Mouse (Mus musculus): ENCODE results near the gene Ccdc92b. TPM values are rescaled to one million over a fixed set of nuclear protein-coding genes. Genes with fewer than 3 reads are reported as not detected.

Ccdc92b gene
- polyA plus RNA-seq, 1 experiment, result 0.06 TPM

DNA sequence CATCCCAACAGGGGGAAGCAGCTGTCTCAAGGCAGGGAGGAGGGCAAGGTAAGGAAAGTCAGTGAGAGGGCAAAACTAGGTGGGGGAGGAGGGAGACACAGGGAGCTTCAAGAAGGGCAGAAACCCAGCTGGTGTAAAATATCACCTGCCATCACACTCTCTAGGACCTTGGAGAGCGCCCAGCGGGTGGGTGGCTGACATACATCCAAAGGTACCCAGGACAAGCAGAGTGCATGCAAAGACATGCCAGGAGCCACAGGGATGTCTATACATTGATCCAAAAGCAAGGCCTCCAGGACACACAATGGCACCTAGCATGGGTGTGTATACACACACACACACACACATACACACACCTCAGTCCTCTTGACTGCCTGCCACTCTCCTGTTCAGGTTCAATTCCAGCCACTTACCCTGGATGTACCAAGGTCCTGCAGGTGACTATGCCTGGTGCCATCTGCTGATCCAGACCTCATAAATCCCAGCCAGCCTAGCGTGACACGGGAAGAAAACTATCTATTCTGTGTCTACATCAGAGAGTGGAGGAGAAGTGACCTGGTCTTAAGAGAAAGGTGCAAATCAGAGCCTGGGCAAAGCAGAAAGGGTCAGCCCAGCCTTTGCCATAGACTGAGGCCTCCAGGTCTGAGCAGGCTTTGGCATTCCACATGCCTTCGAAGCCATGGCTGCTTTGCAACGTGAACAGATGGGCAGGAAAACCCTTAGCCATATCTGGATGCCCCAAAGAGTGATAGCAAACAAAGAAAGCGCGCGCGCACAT, 34.3 kb upstream of the Ccdc92b start:
- Histone ChIP-seq H3K9me3 (peaks cover 3% of the 10 kb centered on the region; the same call in 1 of the 2 replicates), H3K4me1 (peaks cover 9% of the 10 kb centered on the region), H3K27me3 (replicated peaks) (peaks cover 74% of the 10 kb centered on the region), H3K4me3 (replicated peaks) (no peak overlapping the region), H3K36me3 (replicated peaks; ENCODE audit: low read length) (no peaks in the 10 kb centered on the region)
- TF ChIP-seq GATA1 (IDR thresholded peaks at IDR 0.05; ENCODE audit: borderline replicate concordance, low read length) (no peak), FLI1 (IDR thresholded peaks at IDR 0.05; ENCODE audit: low read length) (no peak)

- Histone ChIP-seq H3K27me3 (replicated peaks) (peaks cover 86% of the 10 kb centered on the region), H3K4me3 (replicated peaks) (no peak overlapping the region), H3K9me3 (peaks cover 3% of the 10 kb centered on the region; the same call in 1 of the 2 replicates), H3K36me3 (replicated peaks; ENCODE audit: low read length) (no peaks in the 10 kb centered on the region), H3K4me1 (peaks cover 9% of the 10 kb centered on the region)
- TF ChIP-seq GATA1 (IDR thresholded peaks at IDR 0.05; ENCODE audit: borderline replicate concordance, low read length) (no peak), FLI1 (IDR thresholded peaks at IDR 0.05; ENCODE audit: low read length) (no peak)
Observed at GRCm38 (mm10) chr11:74586401-74586800, 33.0 kb upstream of the Ccdc92b start.

GRCm38 (mm10) chr11:74589401-74590238, 29.8 kb upstream of the Ccdc92b start:
- Histone ChIP-seq H3K4me1 (peaks cover 7% of the 10 kb centered on the region), H3K4me3 (replicated peaks) (peak overlapping the region; percentile 18), H3K36me3 (replicated peaks; ENCODE audit: low read length) (no peaks in the 10 kb centered on the region), H3K9me3 (peaks cover 3% of the 10 kb centered on the region; the same call in 1 of the 2 replicates), H3K27me3 (replicated peaks) (peaks cover 88% of the 10 kb centered on the region)
- TF ChIP-seq GATA1 (IDR thresholded peaks at IDR 0.05; ENCODE audit: borderline replicate concordance, low read length) (no peak), FLI1 (IDR thresholded peaks at IDR 0.05; ENCODE audit: low read length) (no peak)

DNA sequence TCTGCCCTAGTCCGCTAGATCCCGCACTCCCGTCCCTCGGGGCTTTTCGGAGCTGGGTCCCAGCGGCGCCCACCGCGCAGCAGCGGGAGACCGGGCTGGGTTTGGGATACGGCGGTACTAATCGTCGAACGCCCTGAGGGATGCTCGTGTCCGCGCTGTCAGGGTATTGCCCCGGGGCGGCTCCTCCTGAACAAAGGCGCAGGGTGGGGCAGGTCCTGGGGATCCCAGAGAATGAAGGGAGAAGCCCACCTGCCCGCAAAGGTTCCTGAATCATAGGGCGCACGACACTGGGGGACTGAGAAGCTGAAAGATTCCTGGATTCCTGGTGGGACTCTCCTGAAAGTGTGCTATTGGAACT, 29.2 kb upstream of the Ccdc92b start:
- H3K27me3 ChIP-seq (replicated peaks), result peaks cover 86% of the 10 kb centered on the region
- no peak overlapping the region for H3K4me3 ChIP-seq (replicated peaks)
- H3K36me3 ChIP-seq (replicated peaks; ENCODE audit: low read length), result no peaks in the 10 kb centered on the region
- H3K9me3 ChIP-seq, result peaks cover 3% of the 10 kb centered on the region; the same call in 1 of the 2 replicates
- TF ChIP-seq GATA1 (IDR thresholded peaks at IDR 0.05; ENCODE audit: borderline replicate concordance, low read length) (no peak), FLI1 (IDR thresholded peaks at IDR 0.05; ENCODE audit: low read length) (no peak)
- peaks cover 7% of the 10 kb centered on the region for H3K4me1 ChIP-seq

GRCm38 (mm10) chr11:74590691-74591090, 28.7 kb upstream of the Ccdc92b start:
- Histone ChIP-seq H3K36me3 (replicated peaks; ENCODE audit: low read length) (no peaks in the 10 kb centered on the region), H3K9me3 (peaks cover 3% of the 10 kb centered on the region; the same call in 1 of the 2 replicates), H3K4me1 (peaks cover 7% of the 10 kb centered on the region), H3K27me3 (replicated peaks) (peaks cover 81% of the 10 kb centered on the region), H3K4me3 (replicated peaks) (no peak overlapping the region)
- TF ChIP-seq FLI1 (IDR thresholded peaks at IDR 0.05; ENCODE audit: low read length) (no peak), GATA1 (IDR thresholded peaks at IDR 0.05; ENCODE audit: borderline replicate concordance, low read length) (no peak)

DNA sequence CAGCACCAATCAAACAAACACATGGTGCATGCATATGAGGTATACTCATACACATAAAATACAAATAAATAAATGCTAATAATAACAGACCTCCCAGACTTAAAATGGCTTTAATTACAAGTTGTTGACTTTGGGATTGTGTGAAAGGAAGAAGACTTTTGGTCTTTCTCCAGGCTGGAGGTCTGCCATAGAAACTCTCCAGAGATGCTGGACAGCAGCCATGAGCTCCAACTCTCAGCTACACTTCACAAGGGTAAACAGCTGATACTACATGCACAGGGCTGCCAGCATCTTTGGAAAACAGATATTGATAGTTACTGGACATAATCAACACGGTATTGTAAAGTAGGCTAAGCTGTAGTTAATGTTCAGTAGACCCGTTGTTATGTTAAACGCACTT, 27.2 kb upstream of the Ccdc92b start:
- Histone ChIP-seq H3K4me1 (peaks cover 7% of the 10 kb centered on the region), H3K9me3 (peaks cover 3% of the 10 kb centered on the region; the same call in 1 of the 2 replicates), H3K27me3 (replicated peaks) (peaks cover 79% of the 10 kb centered on the region), H3K4me3 (replicated peaks) (no peak overlapping the region), H3K36me3 (replicated peaks; ENCODE audit: low read length) (no peaks in the 10 kb centered on the region)
- no peak for TF ChIP-seq GATA1 (IDR thresholded peaks at IDR 0.05; ENCODE audit: borderline replicate concordance, low read length)
- TF ChIP-seq FLI1 (IDR thresholded peaks at IDR 0.05; ENCODE audit: low read length), result no peak

GRCm38 (mm10) chr11:74597283-74597989, 22.0 kb upstream of the Ccdc92b start:
- peaks cover 19% of the 10 kb centered on the region for H3K9me3 ChIP-seq
- TF ChIP-seq FLI1 (IDR thresholded peaks at IDR 0.05; ENCODE audit: low read length) (no peak), GATA1 (IDR thresholded peaks at IDR 0.05; ENCODE audit: borderline replicate concordance, low read length) (no peak)
- H3K27me3 ChIP-seq (replicated peaks), result peaks cover 55% of the 10 kb centered on the region
- no peak overlapping the region for H3K4me3 ChIP-seq (replicated peaks)
- H3K4me1 ChIP-seq, result no peaks in the 10 kb centered on the region
- H3K36me3 ChIP-seq (replicated peaks; ENCODE audit: low read length), result no peaks in the 10 kb centered on the region

DNA sequence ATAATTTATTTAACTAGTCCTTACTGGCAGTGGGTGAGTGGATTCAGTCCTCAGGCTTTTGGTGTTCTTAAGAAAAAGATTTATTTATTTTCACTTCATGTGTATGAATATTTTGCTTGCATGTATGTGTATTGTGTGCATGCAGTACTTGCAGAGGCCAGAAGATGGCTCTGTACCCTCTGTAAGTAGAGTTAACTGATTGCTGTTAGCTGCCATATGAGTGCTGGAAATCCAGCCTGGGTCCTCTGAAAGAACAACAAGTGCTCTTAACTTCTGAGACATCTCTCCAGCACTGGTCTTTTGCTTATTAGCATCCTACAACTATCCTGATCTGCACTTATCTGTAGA, 21.4 kb upstream of the Ccdc92b start:
- TF ChIP-seq FLI1 (IDR thresholded peaks at IDR 0.05; ENCODE audit: low read length) (no peak), GATA1 (IDR thresholded peaks at IDR 0.05; ENCODE audit: borderline replicate concordance, low read length) (no peak)
- Histone ChIP-seq H3K36me3 (replicated peaks; ENCODE audit: low read length) (no peaks in the 10 kb centered on the region), H3K4me3 (replicated peaks) (no peak overlapping the region), H3K27me3 (replicated peaks) (peaks cover 53% of the 10 kb centered on the region), H3K4me1 (no peaks in the 10 kb centered on the region), H3K9me3 (peaks cover 19% of the 10 kb centered on the region)

- Histone ChIP-seq H3K4me1 (no peaks in the 10 kb centered on the region), H3K36me3 (replicated peaks; ENCODE audit: low read length) (no peaks in the 10 kb centered on the region), H3K4me3 (replicated peaks) (no peak overlapping the region), H3K27me3 (replicated peaks) (peaks cover 51% of the 10 kb centered on the region), H3K9me3 (peaks cover 19% of the 10 kb centered on the region)
- TF ChIP-seq FLI1 (IDR thresholded peaks at IDR 0.05; ENCODE audit: low read length) (no peak), GATA1 (IDR thresholded peaks at IDR 0.05; ENCODE audit: borderline replicate concordance, low read length) (no peak)
Observed at GRCm38 (mm10) chr11:74602286-74602685, 17.1 kb upstream of the Ccdc92b start.
